Mouse (Mus musculus): ENCODE measurements around the gene Zfp326. TPM values are rescaled to one million over a fixed set of nuclear protein-coding genes. Genes with fewer than 3 reads are reported as not detected.
A peak's percentile ranks its signal among the peaks of the same experiment; 100 is the strongest.

The Zfp326 gene
- polyA plus RNA-seq, 1 experiment, result 7.5 TPM

GRCm38 (mm10) chr5:105917398-105917797 lies 41.0 kb downstream of the Zfp326 start:
- H3K4me1 ChIP-seq (ENCODE audit: control insufficient read depth, insufficient read depth, low read length), result no peaks in the 10 kb centered on the region
- 84% methylated on average over 3 of the region's 3 CpGs for WGBS
- DNase-seq, result no peak
- no peak for TF ChIP-seq POLR2A (IDR thresholded peaks at IDR 0.05; ENCODE audit: low read depth, low read length)
- no peak for TF ChIP-seq CTCF (conservative IDR thresholded peaks at IDR 0.05; ENCODE audit: insufficient read depth, insufficient read length, low read depth, low read length)
- no peaks in the 10 kb centered on the region for H3K36me3 ChIP-seq (ENCODE audit: control insufficient read depth, insufficient read depth, low read length)
- no peak overlapping the region for H3K27ac ChIP-seq (ENCODE audit: insufficient read depth, low read depth, low read length)
- no peak overlapping the region for H3K4me3 ChIP-seq (ENCODE audit: insufficient read depth, low read depth, low read length)
- H3K27me3 ChIP-seq (replicated peaks; ENCODE audit: control insufficient read depth, insufficient read depth, low read length), result no peaks in the 10 kb centered on the region

DNA sequence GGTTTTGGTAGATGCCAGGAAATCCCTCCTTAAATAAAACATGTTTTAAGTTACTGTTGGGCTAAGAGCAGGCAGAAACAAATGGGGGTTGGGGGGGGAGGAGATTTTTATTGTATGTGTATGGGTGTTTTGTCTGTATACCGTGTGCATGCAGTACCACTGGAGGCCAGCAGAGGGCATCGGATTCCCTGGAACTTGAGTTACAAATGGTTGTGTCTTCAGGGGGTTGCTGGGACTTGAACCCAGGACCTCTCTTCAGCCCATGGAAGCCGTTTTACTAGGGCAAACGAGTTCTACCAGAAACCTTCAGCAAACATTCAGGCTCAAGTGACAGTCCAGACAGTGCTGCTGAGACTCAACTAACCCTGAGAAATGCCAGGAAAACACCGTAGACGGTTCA lies 41.9 kb downstream of the Zfp326 start:
- H3K4me1 ChIP-seq (ENCODE audit: control insufficient read depth, insufficient read depth, low read length), result no peaks in the 10 kb centered on the region
- WGBS, result 89% methylated on average over 6 of the region's 6 CpGs
- H3K4me3 ChIP-seq (ENCODE audit: insufficient read depth, low read depth, low read length), result no peak overlapping the region
- DNase-seq, result no peak
- H3K27me3 ChIP-seq (replicated peaks; ENCODE audit: control insufficient read depth, insufficient read depth, low read length), result no peaks in the 10 kb centered on the region
- H3K36me3 ChIP-seq (ENCODE audit: control insufficient read depth, insufficient read depth, low read length), result no peaks in the 10 kb centered on the region
- no peak overlapping the region for H3K27ac ChIP-seq (ENCODE audit: insufficient read depth, low read depth, low read length)
- TF ChIP-seq CTCF (conservative IDR thresholded peaks at IDR 0.05; ENCODE audit: insufficient read depth, insufficient read length, low read depth, low read length) (peak; percentile 40; the same call in 1 of the 2 replicates), POLR2A (IDR thresholded peaks at IDR 0.05; ENCODE audit: low read depth, low read length) (no peak)

GRCm38 (mm10) chr5:105922818-105923487 lies 46.6 kb downstream of the Zfp326 start:
- no peaks in the 10 kb centered on the region for H3K4me1 ChIP-seq (ENCODE audit: control insufficient read depth, insufficient read depth, low read length)
- no peak overlapping the region for H3K4me3 ChIP-seq (ENCODE audit: insufficient read depth, low read depth, low read length)
- no peak for DNase-seq
- H3K27me3 ChIP-seq (replicated peaks; ENCODE audit: control insufficient read depth, insufficient read depth, low read length), result no peaks in the 10 kb centered on the region
- TF ChIP-seq CTCF (conservative IDR thresholded peaks at IDR 0.05; ENCODE audit: insufficient read depth, insufficient read length, low read depth, low read length), result no peak
- no peak for TF ChIP-seq POLR2A (IDR thresholded peaks at IDR 0.05; ENCODE audit: low read depth, low read length)
- no peak overlapping the region for H3K27ac ChIP-seq (ENCODE audit: insufficient read depth, low read depth, low read length)
- 74% methylated on average over 12 of the region's 12 CpGs for WGBS
- H3K36me3 ChIP-seq (ENCODE audit: control insufficient read depth, insufficient read depth, low read length), result no peaks in the 10 kb centered on the region

DNA sequence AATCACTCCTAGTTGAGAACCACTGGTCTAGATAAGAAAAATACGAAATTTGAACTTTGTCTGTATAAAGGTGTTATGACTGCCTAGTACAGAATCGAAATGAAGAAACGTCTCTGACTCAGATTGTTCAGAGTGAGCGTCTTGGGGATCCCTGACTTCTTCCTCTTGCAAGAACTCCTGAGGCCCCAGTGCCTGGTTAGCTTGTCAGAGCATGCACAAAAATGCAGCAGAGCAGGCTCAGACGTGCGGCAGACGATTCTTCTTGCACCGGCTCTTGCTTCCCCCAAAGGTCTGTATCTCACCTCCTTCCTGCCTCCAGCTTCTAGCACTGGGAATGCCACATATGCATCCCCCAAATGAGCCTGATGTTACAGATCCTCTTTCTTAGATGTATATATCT lies 48.0 kb downstream of the Zfp326 start:
- H3K4me3 ChIP-seq (ENCODE audit: insufficient read depth, low read depth, low read length), result no peak overlapping the region
- no peak overlapping the region for H3K27ac ChIP-seq (ENCODE audit: insufficient read depth, low read depth, low read length)
- DNase-seq, result no peak
- H3K4me1 ChIP-seq (ENCODE audit: control insufficient read depth, insufficient read depth, low read length), result no peaks in the 10 kb centered on the region
- TF ChIP-seq CTCF (conservative IDR thresholded peaks at IDR 0.05; ENCODE audit: insufficient read depth, insufficient read length, low read depth, low read length) (no peak), POLR2A (IDR thresholded peaks at IDR 0.05; ENCODE audit: low read depth, low read length) (no peak)
- H3K36me3 ChIP-seq (ENCODE audit: control insufficient read depth, insufficient read depth, low read length), result no peaks in the 10 kb centered on the region
- 90% methylated on average over 8 of the region's 8 CpGs for WGBS
- no peaks in the 10 kb centered on the region for H3K27me3 ChIP-seq (replicated peaks; ENCODE audit: control insufficient read depth, insufficient read depth, low read length)

- no peak for TF ChIP-seq POLR2A (IDR thresholded peaks at IDR 0.05; ENCODE audit: low read depth, low read length)
- peak; percentile 41 for TF ChIP-seq CTCF (conservative IDR thresholded peaks at IDR 0.05; ENCODE audit: insufficient read depth, insufficient read length, low read depth, low read length)
- Histone ChIP-seq H3K4me1 (ENCODE audit: control insufficient read depth, insufficient read depth, low read length) (no peaks in the 10 kb centered on the region), H3K36me3 (ENCODE audit: control insufficient read depth, insufficient read depth, low read length) (no peaks in the 10 kb centered on the region), H3K27ac (ENCODE audit: insufficient read depth, low read depth, low read length) (no peak overlapping the region), H3K27me3 (replicated peaks; ENCODE audit: control insufficient read depth, insufficient read depth, low read length) (no peaks in the 10 kb centered on the region), H3K4me3 (ENCODE audit: insufficient read depth, low read depth, low read length) (no peak overlapping the region)
- DNase-seq, result no peak
- 66% methylated on average over 14 of the region's 14 CpGs for WGBS
Observed at GRCm38 (mm10) chr5:105925568-105926255, 49.3 kb downstream of the Zfp326 start.

GRCm38 (mm10) chr5:105930282-105930681 lies 53.9 kb downstream of the Zfp326 start:
- WGBS, result 35% methylated on average over 3 of the region's 3 CpGs

GRCm38 (mm10) chr5:105932392-105932791 lies 56.0 kb downstream of the Zfp326 start:
- Histone ChIP-seq H3K36me3 (ENCODE audit: control insufficient read depth, insufficient read depth, low read length) (no peaks in the 10 kb centered on the region), H3K4me1 (ENCODE audit: control insufficient read depth, insufficient read depth, low read length) (no peaks in the 10 kb centered on the region), H3K4me3 (ENCODE audit: insufficient read depth, low read depth, low read length) (no peak overlapping the region), H3K27ac (ENCODE audit: insufficient read depth, low read depth, low read length) (no peak overlapping the region), H3K27me3 (replicated peaks; ENCODE audit: control insufficient read depth, insufficient read depth, low read length) (no peaks in the 10 kb centered on the region)
- no peak for TF ChIP-seq CTCF (conservative IDR thresholded peaks at IDR 0.05; ENCODE audit: insufficient read depth, insufficient read length, low read depth, low read length)
- no peak for DNase-seq
- 98% methylated on average over 1 of the region's 1 CpGs for WGBS

More at GRCm38 (mm10) chr5:105930282-105930681, 53.9 kb downstream of the Zfp326 start:
- Histone ChIP-seq H3K27ac (ENCODE audit: insufficient read depth, low read depth, low read length) (no peak overlapping the region), H3K36me3 (ENCODE audit: control insufficient read depth, insufficient read depth, low read length) (no peaks in the 10 kb centered on the region), H3K4me1 (ENCODE audit: control insufficient read depth, insufficient read depth, low read length) (no peaks in the 10 kb centered on the region), H3K27me3 (replicated peaks; ENCODE audit: control insufficient read depth, insufficient read depth, low read length) (no peaks in the 10 kb centered on the region), H3K4me3 (ENCODE audit: insufficient read depth, low read depth, low read length) (no peak overlapping the region)
- DNase-seq, result peak; percentile 14
- peak; percentile 57 for TF ChIP-seq CTCF (conservative IDR thresholded peaks at IDR 0.05; ENCODE audit: insufficient read depth, insufficient read length, low read depth, low read length)
- no peak for TF ChIP-seq POLR2A (IDR thresholded peaks at IDR 0.05; ENCODE audit: low read depth, low read length)
